Mouse (Mus musculus): ENCODE measurements at regions not wholly inside any gene's neighbourhood (a gene's known extent, or its start where the extent isn't known, plus 50 kb on each side); places are given as distances from the start of the nearest gene placed in this dataset.

DNA sequence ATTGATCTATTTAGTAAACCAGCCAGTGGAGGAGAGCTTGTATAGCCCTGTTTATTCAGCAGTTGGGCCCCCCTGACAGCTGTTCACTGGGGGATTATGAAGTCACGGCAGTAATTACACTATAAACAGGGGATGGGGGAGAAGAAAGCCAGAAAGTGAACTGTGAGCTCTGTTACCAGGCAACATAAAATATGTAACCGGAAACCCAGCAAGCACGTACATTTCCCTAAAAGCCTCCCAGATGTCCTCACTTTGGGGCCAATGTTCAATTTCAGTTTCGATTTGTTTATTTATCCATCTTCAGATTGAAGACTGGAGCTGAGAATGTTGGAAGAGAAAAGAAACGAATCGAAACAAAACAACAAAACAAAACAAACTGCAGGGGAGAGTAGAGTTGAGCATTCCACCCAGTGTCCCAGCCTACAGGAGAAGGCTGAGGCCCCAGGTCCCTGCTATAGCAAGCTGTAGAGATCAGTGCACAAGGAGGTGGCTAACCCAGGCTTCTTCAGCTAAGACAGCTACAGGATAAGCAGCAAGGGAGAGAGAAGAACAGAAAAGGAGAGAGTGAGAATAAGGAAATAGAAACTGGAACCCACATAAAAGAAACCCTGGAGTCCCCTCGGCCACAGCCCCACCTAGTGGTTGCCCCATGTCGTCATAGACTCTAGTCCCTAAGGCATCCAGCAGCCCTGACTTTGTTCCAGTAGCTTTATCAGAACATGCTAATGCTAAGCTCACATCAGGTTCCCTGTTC is 517.7 kb upstream of the Gm26657 start:
- TF ChIP-seq RCOR1 (conservative IDR thresholded peaks at IDR 0.05; ENCODE audit: low read depth, low read length) = no peak
- TF ChIP-seq POLR2A (IDR thresholded peaks at IDR 0.05; ENCODE audit: low read depth, low read length) = no peak
- no peak for TF ChIP-seq ZMIZ1 (IDR thresholded peaks at IDR 0.05; ENCODE audit: low read depth, low read length)
- peak; percentile 70 to 81 for TF ChIP-seq CTCF (conservative IDR thresholded peaks at IDR 0.05 in 1 of 2, IDR thresholded peaks at IDR 0.05 in 1 of 2; ENCODE audit: low read depth in 2 of 2, low read length in 2 of 2)
- no peak for TF ChIP-seq HCFC1 (IDR thresholded peaks at IDR 0.05; ENCODE audit: low read depth, low read length)
- no peak for TF ChIP-seq ZC3H11A (IDR thresholded peaks at IDR 0.05; ENCODE audit: low read depth, low read length)
- TF ChIP-seq SIN3A (IDR thresholded peaks at IDR 0.05; ENCODE audit: low read length) = no peak

Measured in CH12.LX (cell line).